Mouse (Mus musculus): Measurements from ENCODE around the gene Ikbip. TPM values are rescaled to one million over a fixed set of nuclear protein-coding genes. Genes with fewer than 3 reads are reported as not detected.

Ikbip gene
- total and polyA plus RNA-seq, 2 experiments from 2014 or later: 21.1 to 31.0 TPM

- TF ChIP-seq CTCF (IDR thresholded peaks at IDR 0.05; ENCODE audit: low read depth): no peak
- TF ChIP-seq EP300 (IDR thresholded peaks at IDR 0.05; ENCODE audit: low read depth): no peak
- Histone ChIP-seq H3K4me3 (ENCODE audit: low read depth, low read length) (no peak overlapping the region), H3K27me3 (ENCODE audit: control insufficient read depth, insufficient read depth, low read length) (no peaks in the 10 kb centered on the region), H3K9ac (replicated peaks; ENCODE audit: low read depth, low read length) (no peak overlapping the region), H3K4me2 (ENCODE audit: low read depth, low read length) (no peak overlapping the region), H3K36me3 (replicated peaks; ENCODE audit: control insufficient read depth, insufficient read depth, low read length) (peaks cover 21% of the 10 kb centered on the region), H3K4me1 (ENCODE audit: control insufficient read depth, insufficient read depth) (no peaks in the 10 kb centered on the region), H3K9me3 (replicated peaks; ENCODE audit: control insufficient read depth, low read length) (no peaks in the 10 kb centered on the region), H3K27ac (ENCODE audit: low read depth) (no peak overlapping the region)
- ATAC-seq (ENCODE audit: insufficient read depth, low read depth) (no peak), DNase-seq (ENCODE audit: low spot score) (no peak)
- WGBS: 91% methylated on average over 1 of the region's 1 CpGs
Observed at GRCm38 (mm10) chr10:91100101-91100500, 17.4 kb downstream of the Ikbip start.

- no peak overlapping the region for H3K27ac ChIP-seq (ENCODE audit: low read depth)
- DNase-seq (ENCODE audit: low spot score) (no peak), ATAC-seq (ENCODE audit: insufficient read depth, low read depth) (no peak)
- TF ChIP-seq EP300 (IDR thresholded peaks at IDR 0.05; ENCODE audit: low read depth) (no peak), CTCF (IDR thresholded peaks at IDR 0.05; ENCODE audit: low read depth) (no peak)
- H3K36me3 ChIP-seq (replicated peaks; ENCODE audit: control insufficient read depth, insufficient read depth, low read length): peaks cover 13% of the 10 kb centered on the region
- WGBS: 90% methylated on average over 25 of the region's 25 CpGs
- H3K4me1 ChIP-seq (ENCODE audit: control insufficient read depth, insufficient read depth): no peaks in the 10 kb centered on the region
- no peak overlapping the region for H3K4me2 ChIP-seq (ENCODE audit: low read depth, low read length)
- no peak overlapping the region for H3K9ac ChIP-seq (replicated peaks; ENCODE audit: low read depth, low read length)
- H3K9me3 ChIP-seq (replicated peaks; ENCODE audit: control insufficient read depth, low read length): no peaks in the 10 kb centered on the region
- H3K27me3 ChIP-seq (ENCODE audit: control insufficient read depth, insufficient read depth, low read length): no peaks in the 10 kb centered on the region
- H3K4me3 ChIP-seq (ENCODE audit: low read depth, low read length): no peak overlapping the region
Observed at GRCm38 (mm10) chr10:91101936-91102335, 19.2 kb downstream of the Ikbip start.

GRCm38 (mm10) chr10:91102799-91103590, 20.3 kb downstream of the Ikbip start:
- no peak for DNase-seq (ENCODE audit: low spot score)
- no peak overlapping the region for H3K9ac ChIP-seq (replicated peaks; ENCODE audit: low read depth, low read length)
- H3K9me3 ChIP-seq (replicated peaks; ENCODE audit: control insufficient read depth, low read length): no peaks in the 10 kb centered on the region
- no peaks in the 10 kb centered on the region for H3K27me3 ChIP-seq (ENCODE audit: control insufficient read depth, insufficient read depth, low read length)
- H3K36me3 ChIP-seq (replicated peaks; ENCODE audit: control insufficient read depth, insufficient read depth, low read length): peaks cover 13% of the 10 kb centered on the region
- H3K4me2 ChIP-seq (ENCODE audit: low read depth, low read length): no peak overlapping the region
- no peaks in the 10 kb centered on the region for H3K4me1 ChIP-seq (ENCODE audit: control insufficient read depth, insufficient read depth)
- no peak for TF ChIP-seq EP300 (IDR thresholded peaks at IDR 0.05; ENCODE audit: low read depth)
- TF ChIP-seq CTCF (IDR thresholded peaks at IDR 0.05; ENCODE audit: low read depth): no peak
- no peak overlapping the region for H3K4me3 ChIP-seq (ENCODE audit: low read depth, low read length)
- no peak overlapping the region for H3K27ac ChIP-seq (ENCODE audit: low read depth)
- 88% methylated on average over 14 of the region's 14 CpGs for WGBS
- no peak for ATAC-seq (ENCODE audit: insufficient read depth, low read depth)

GRCm38 (mm10) chr10:91105981-91106380, 23.2 kb downstream of the Ikbip start:
- H3K4me1 ChIP-seq (ENCODE audit: control insufficient read depth, insufficient read depth): no peaks in the 10 kb centered on the region
- 83% methylated on average over 3 of the region's 3 CpGs for WGBS
- H3K36me3 ChIP-seq (replicated peaks; ENCODE audit: control insufficient read depth, insufficient read depth, low read length): peaks cover 13% of the 10 kb centered on the region
- ATAC-seq (ENCODE audit: insufficient read depth, low read depth) (no peak), DNase-seq (ENCODE audit: low spot score) (no peak)
- 0 out of 2 replicates have a peak, but pooled peaks cover 6% of the 10 kb centered on the region for H3K9me3 ChIP-seq (replicated peaks; ENCODE audit: control insufficient read depth, low read length)
- TF ChIP-seq EP300 (IDR thresholded peaks at IDR 0.05; ENCODE audit: low read depth) (no peak), CTCF (IDR thresholded peaks at IDR 0.05; ENCODE audit: low read depth) (no peak)
- H3K27ac ChIP-seq (ENCODE audit: low read depth): no peak overlapping the region
- no peaks in the 10 kb centered on the region for H3K27me3 ChIP-seq (ENCODE audit: control insufficient read depth, insufficient read depth, low read length)
- H3K4me3 ChIP-seq (ENCODE audit: low read depth, low read length): no peak overlapping the region
- no peak overlapping the region for H3K4me2 ChIP-seq (ENCODE audit: low read depth, low read length)
- H3K9ac ChIP-seq (replicated peaks; ENCODE audit: low read depth, low read length): no peak overlapping the region

GRCm38 (mm10) chr10:91109841-91110240, 27.1 kb downstream of the Ikbip start:
- ATAC-seq (ENCODE audit: insufficient read depth, low read depth) (no peak), DNase-seq (ENCODE audit: low spot score) (no peak)
- Histone ChIP-seq H3K4me3 (ENCODE audit: low read depth, low read length) (no peak overlapping the region), H3K27me3 (ENCODE audit: control insufficient read depth, insufficient read depth, low read length) (no peaks in the 10 kb centered on the region), H3K36me3 (replicated peaks; ENCODE audit: control insufficient read depth, insufficient read depth, low read length) (peaks cover 20% of the 10 kb centered on the region), H3K4me1 (ENCODE audit: control insufficient read depth, insufficient read depth) (no peaks in the 10 kb centered on the region), H3K9me3 (replicated peaks; ENCODE audit: control insufficient read depth, low read length) (0 out of 2 replicates have a peak, but pooled peaks cover 8% of the 10 kb centered on the region), H3K4me2 (ENCODE audit: low read depth, low read length) (no peak overlapping the region), H3K27ac (ENCODE audit: low read depth) (no peak overlapping the region), H3K9ac (replicated peaks; ENCODE audit: low read depth, low read length) (no peak overlapping the region)
- 56% methylated on average over 4 of the region's 4 CpGs for WGBS
- TF ChIP-seq CTCF (IDR thresholded peaks at IDR 0.05; ENCODE audit: low read depth) (no peak), EP300 (IDR thresholded peaks at IDR 0.05; ENCODE audit: low read depth) (no peak)

Measured in heart, postnatal 0 days (tissue).